Mouse (Mus musculus): ENCODE measurements around the gene Sri. TPM values are rescaled to one million over a fixed set of nuclear protein-coding genes. Genes with fewer than 3 reads are reported as not detected.

Sri gene
- total and polyA plus RNA-seq, 3 experiments, result 190 to 229 (median 212) TPM

DNA sequence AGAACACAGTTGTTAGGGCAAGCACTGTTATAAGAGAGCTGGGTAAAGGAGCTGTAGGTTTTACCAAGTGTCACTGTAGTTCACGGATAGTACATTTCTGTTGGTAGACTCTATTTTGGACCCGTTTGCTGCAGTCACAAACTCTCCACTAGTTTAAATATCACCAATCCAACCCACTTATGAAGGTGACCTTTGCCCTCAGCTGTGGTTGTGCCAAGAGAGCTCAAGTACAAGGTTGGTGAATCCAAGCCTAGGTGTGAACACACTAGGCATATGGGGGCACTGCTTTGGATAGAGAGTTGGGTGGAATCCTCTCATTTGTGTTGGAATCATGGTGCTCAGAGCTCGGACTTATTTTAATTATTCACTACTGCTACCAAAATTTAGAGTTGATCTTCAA lies 39.8 kb downstream of the Sri start:
- in situ Hi-C loops (cut with MboI; ENCODE audit: low pct_ligation_motif_present, low pct_unique_long_range_greater_than_20kb, low sequenced_read_pairs), result no loop called here
- Histone ChIP-seq H3K9ac (ENCODE audit: insufficient read depth, low read depth) (no peak overlapping the region), H3K4me1 (ENCODE audit: control insufficient read depth in 1 of 2, insufficient read depth in 2 of 2) (peaks cover 9 to 21% of the 10 kb centered on the region in 2 experiments; a peak in 3 of 4 replicates), H3K4me2 (ENCODE audit: insufficient read depth, low read depth, poor library complexity, severe bottlenecking) (no peak overlapping the region), H3K36me3 (replicated peaks in 1 of 2; ENCODE audit: control insufficient read depth in 1 of 2, insufficient read depth in 1 of 2, low read length in 1 of 2) (no peaks in the 10 kb centered on the region), H3K9me3 (replicated peaks; ENCODE audit: low read length) (no peaks in the 10 kb centered on the region), H3K27me3 (replicated peaks) (no peaks in the 10 kb centered on the region), H3K27ac (ENCODE audit: insufficient read depth, low read depth) (no peak overlapping the region), H3K79me2 (replicated peaks; ENCODE audit: control insufficient read depth, extremely low read depth, insufficient read depth, poor library complexity, severe bottlenecking) (no peaks in the 10 kb centered on the region), H3K4me3 (replicated peaks in 1 of 3; ENCODE audit: low read depth in 2 of 3, low read length in 2 of 3, poor library complexity in 1 of 3) (no peak overlapping the region)
- dilution Hi-C loops (cut with MboI; ENCODE audit: extremely low pct_ligation_motif_present, extremely low pct_unique_long_range_greater_than_20kb, low sequenced_read_pairs), result no loop called here
- TF ChIP-seq POLR2AphosphoS2 (IDR thresholded peaks at IDR 0.05; ENCODE audit: low read depth, low read length) (no peak), IRF4 (IDR thresholded peaks at IDR 0.05; ENCODE audit: low read depth, low read length) (no peak), CHD1 (IDR thresholded peaks at IDR 0.05; ENCODE audit: low read depth, low read length) (no peak), MXI1 (IDR thresholded peaks at IDR 0.05; ENCODE audit: low read depth, low read length) (no peak), MAX (IDR thresholded peaks at IDR 0.05; ENCODE audit: low read length) (no peak), SMC3 (IDR thresholded peaks at IDR 0.05; ENCODE audit: low read depth, low read length) (no peak), ELF1 (IDR thresholded peaks at IDR 0.05; ENCODE audit: low read depth, low read length) (no peak), ETS1 (conservative IDR thresholded peaks at IDR 0.05; ENCODE audit: low read depth, low read length) (no peak), MAFK (IDR thresholded peaks at IDR 0.05; ENCODE audit: insufficient replicate concordance, low read length) (no peak), ZKSCAN1 (IDR thresholded peaks at IDR 0.05; ENCODE audit: borderline replicate concordance, low read depth, low read length) (no peak), EP300 (IDR thresholded peaks at IDR 0.05; ENCODE audit: low read length) (no peak), CTCF (conservative IDR thresholded peaks at IDR 0.05 in 1 of 2, IDR thresholded peaks at IDR 0.05 in 1 of 2; ENCODE audit: low read depth in 2 of 2, low read length in 2 of 2) (no peak), HCFC1 (IDR thresholded peaks at IDR 0.05; ENCODE audit: low read depth, low read length) (no peak)
- no peak for DNase-seq (ENCODE audit: extremely low read depth)

DNA sequence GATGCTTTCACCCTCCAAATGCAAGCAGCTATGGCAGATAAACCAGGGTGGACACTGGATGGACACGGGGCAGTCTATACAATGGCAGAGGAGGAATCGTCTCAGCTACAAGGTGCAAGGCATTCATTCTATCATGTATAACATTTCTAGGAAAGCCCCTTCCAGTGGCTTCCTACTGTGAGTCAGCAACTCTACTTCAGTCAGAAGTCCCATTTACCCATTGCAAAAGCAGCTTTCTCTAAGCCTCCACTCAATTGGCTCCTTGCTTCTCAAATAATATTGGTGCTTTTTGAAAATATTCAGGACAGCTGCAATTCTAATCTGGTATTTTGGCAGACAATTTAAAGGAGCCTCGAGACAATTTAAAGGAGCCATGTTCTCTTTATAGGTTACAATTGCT lies 42.3 kb downstream of the Sri start:
- H3K79me2 ChIP-seq (replicated peaks; ENCODE audit: control insufficient read depth, extremely low read depth, insufficient read depth, poor library complexity, severe bottlenecking), result no peaks in the 10 kb centered on the region
- no peaks in the 10 kb centered on the region for H3K36me3 ChIP-seq (replicated peaks in 1 of 2; ENCODE audit: control insufficient read depth in 1 of 2, insufficient read depth in 1 of 2, low read length in 1 of 2)
- dilution Hi-C loops (cut with MboI; ENCODE audit: extremely low pct_ligation_motif_present, extremely low pct_unique_long_range_greater_than_20kb, low sequenced_read_pairs) (no loop called here), in situ Hi-C loops (cut with MboI; ENCODE audit: low pct_ligation_motif_present, low pct_unique_long_range_greater_than_20kb, low sequenced_read_pairs) (no loop called here)
- no peak overlapping the region for H3K9ac ChIP-seq (ENCODE audit: insufficient read depth, low read depth)
- H3K9me3 ChIP-seq (replicated peaks; ENCODE audit: low read length), result no peaks in the 10 kb centered on the region
- TF ChIP-seq MAFK (IDR thresholded peaks at IDR 0.05; ENCODE audit: insufficient replicate concordance, low read length) (peak; percentile 38; the same call in 1 of the 2 replicates), ZMIZ1 (IDR thresholded peaks at IDR 0.05; ENCODE audit: low read depth, low read length) (no peak)
- DNase-seq (ENCODE audit: extremely low read depth), result peak; percentile 20
- H3K4me2 ChIP-seq (ENCODE audit: insufficient read depth, low read depth, poor library complexity, severe bottlenecking), result no peak overlapping the region
- H3K4me3 ChIP-seq (replicated peaks in 1 of 3; ENCODE audit: low read depth in 2 of 3, low read length in 2 of 3, poor library complexity in 1 of 3), result no peak overlapping the region
- no peaks in the 10 kb centered on the region for H3K27me3 ChIP-seq (replicated peaks)
- H3K27ac ChIP-seq (ENCODE audit: insufficient read depth, low read depth), result no peak overlapping the region
- peaks cover 12 to 21% of the 10 kb centered on the region in 2 experiments; a peak in 3 of 4 replicates for H3K4me1 ChIP-seq (ENCODE audit: control insufficient read depth in 1 of 2, insufficient read depth in 2 of 2)

DNA sequence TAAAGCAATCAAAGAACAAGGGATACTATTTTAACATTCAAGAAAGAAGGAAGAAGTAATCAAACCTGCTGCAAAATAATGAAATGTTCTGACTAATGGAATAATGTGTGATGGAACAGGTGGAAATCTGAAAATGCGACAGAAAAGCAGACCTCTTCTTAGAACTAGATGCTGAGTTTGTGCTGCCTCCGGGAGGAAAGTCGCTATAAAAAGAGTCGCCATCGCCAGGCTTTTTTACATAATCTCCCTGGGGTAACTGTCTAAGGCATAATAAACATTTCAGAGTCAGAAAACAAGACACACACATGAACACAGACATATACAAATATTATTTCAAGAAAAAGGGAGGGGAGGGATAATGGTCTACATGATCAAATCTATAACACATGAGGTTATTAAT lies 49.0 kb downstream of the Sri start:
- TF ChIP-seq POLR2AphosphoS2 (IDR thresholded peaks at IDR 0.05; ENCODE audit: low read depth, low read length) (no peak), ZC3H11A (IDR thresholded peaks at IDR 0.05; ENCODE audit: low read depth, low read length) (no peak), SIN3A (IDR thresholded peaks at IDR 0.05; ENCODE audit: low read length) (no peak), ZKSCAN1 (IDR thresholded peaks at IDR 0.05; ENCODE audit: borderline replicate concordance, low read depth, low read length) (no peak), TCF12 (IDR thresholded peaks at IDR 0.05; ENCODE audit: low read depth, low read length) (no peak), NELFE (IDR thresholded peaks at IDR 0.05; ENCODE audit: low read depth, low read length) (no peak)
- Histone ChIP-seq H3K4me2 (ENCODE audit: insufficient read depth, low read depth, poor library complexity, severe bottlenecking) (no peak overlapping the region), H3K9me3 (replicated peaks; ENCODE audit: low read length) (no peaks in the 10 kb centered on the region), H3K27me3 (replicated peaks) (no peaks in the 10 kb centered on the region), H3K4me3 (replicated peaks in 1 of 3; ENCODE audit: low read depth in 2 of 3, low read length in 2 of 3, poor library complexity in 1 of 3) (no peak overlapping the region), H3K79me2 (replicated peaks; ENCODE audit: control insufficient read depth, extremely low read depth, insufficient read depth, poor library complexity, severe bottlenecking) (no peaks in the 10 kb centered on the region), H3K4me1 (ENCODE audit: control insufficient read depth in 1 of 2, insufficient read depth in 2 of 2) (0 out of 4 replicates have a peak, but pooled peaks cover 0 to 3% of the 10 kb centered on the region in 2 experiments), H3K36me3 (replicated peaks in 1 of 2; ENCODE audit: control insufficient read depth in 1 of 2, insufficient read depth in 1 of 2, low read length in 1 of 2) (no peaks in the 10 kb centered on the region), H3K27ac (ENCODE audit: insufficient read depth, low read depth) (no peak overlapping the region), H3K9ac (ENCODE audit: insufficient read depth, low read depth) (no peak overlapping the region)
- dilution Hi-C loops (cut with MboI; ENCODE audit: extremely low pct_ligation_motif_present, extremely low pct_unique_long_range_greater_than_20kb, low sequenced_read_pairs), result no loop called here
- in situ Hi-C loops (cut with MboI; ENCODE audit: low pct_ligation_motif_present, low pct_unique_long_range_greater_than_20kb, low sequenced_read_pairs), result no loop called here
- no peak for DNase-seq (ENCODE audit: extremely low read depth)
